Mouse (Mus musculus) liver, embryonic 18 days (tissue): ENCODE data around the gene Unc93b1. TPM values are rescaled to one million over a fixed set of nuclear protein-coding genes. Genes with fewer than 3 reads are reported as not detected.

Experiments
- polyA plus RNA-seq: library from polyadenylated mRNA; depleted of rRNA; stranded (reverse); fragments of >200 nt; gene quantifications from 2 replicates; pipeline ENCODE4 v1.2.3, GENCODE M21; 2012; rRNA removed

The Unc93b1 gene
- polyA plus RNA-seq: 56.6 and 56.7 TPM in 2 replicates

DNA sequence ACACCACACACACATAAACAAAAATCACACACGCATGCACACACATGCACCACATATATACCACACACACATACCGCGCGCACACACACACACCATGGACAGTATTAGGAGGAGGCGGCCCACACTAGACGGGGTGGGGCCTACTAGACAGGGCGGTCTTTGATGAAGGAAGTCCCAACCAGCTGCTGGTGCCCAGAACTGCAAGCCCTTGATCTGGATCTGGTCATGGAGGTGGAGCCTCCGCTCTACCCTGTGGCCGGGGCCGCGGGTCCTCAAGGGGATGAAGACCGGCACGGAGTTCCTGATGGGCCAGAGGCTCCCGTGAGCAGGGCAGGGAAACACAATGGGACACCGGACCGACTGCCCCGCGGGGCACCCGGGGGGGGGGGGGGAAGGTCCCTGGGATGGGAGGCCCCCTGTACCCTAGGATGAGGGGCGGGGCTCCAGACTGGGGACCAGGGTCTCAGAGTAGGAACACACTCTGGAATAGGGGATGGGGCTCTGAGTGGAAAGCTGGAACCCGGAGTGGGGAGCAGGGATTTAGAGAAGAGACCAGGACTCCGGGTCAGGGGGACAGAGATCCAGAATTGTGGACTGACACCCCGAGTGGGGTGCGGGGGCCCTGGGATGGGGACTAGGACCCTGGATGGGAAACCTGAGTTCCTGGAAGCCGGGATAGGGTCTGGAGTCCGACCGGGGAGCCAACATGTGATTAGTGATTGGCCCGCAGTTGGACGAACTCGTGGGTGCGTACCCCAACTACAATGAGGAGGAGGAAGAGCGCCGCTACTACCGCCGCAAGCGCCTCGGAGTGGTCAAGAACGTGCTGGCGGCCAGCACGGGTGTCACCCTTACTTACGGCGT is at the start of gene Unc93b1:
Gene Unc93b1, plus strand, starts transcription at position 155 of the 864 bp plus-strand sequence.

DNA sequence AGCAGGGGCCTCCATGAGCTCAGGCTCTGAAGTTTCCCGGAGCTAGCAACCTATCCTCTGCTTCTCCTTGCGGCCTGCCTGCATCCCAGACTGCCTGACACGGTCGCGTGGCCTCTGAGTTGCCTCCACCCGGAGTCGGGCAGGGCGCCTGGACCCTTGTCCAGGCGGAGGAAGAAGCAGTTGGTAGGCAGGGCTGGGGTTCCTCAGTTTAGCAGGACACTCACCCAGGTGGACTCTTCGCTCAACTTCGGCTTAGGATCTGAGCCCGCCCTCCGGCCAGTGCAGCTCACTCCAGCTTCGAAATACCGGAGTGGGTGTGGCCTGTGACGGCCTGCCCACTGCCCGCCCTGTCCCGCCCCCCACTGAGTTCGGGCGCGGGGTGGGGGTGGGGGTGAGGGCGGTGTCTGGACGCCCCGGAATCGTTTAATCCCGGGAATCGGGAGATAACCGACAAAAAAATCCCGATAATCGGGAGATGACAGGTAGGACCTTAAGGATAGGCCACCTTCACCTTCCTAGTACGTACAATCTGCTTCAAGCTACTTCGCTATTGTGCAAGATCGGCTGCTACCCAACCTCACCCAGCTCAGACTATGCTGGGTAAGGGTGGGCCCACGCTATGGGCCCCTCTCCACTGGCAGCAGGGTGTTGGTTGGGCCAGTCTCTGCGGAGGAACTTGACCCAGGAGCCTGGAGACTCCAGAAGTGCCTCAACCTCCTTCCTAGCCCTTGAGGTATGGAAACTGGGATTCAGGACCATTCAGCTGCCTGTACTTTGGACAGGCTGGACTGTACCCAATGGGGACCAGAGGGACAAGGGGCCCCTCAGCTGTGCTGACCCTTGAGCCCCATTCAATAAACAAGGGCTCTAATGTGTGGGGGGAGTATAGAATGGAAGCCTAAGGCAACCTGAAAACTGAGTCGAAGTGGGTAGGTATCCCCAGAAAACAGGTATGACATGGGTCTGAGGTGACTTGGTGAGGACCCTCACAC is 27.9 kb upstream of the Unc93b1 start, which contains the start of gene Tcirg1:
Gene Tcirg1, minus strand, starts transcription at position 339 of the 992 bp plus-strand sequence.

DNA sequence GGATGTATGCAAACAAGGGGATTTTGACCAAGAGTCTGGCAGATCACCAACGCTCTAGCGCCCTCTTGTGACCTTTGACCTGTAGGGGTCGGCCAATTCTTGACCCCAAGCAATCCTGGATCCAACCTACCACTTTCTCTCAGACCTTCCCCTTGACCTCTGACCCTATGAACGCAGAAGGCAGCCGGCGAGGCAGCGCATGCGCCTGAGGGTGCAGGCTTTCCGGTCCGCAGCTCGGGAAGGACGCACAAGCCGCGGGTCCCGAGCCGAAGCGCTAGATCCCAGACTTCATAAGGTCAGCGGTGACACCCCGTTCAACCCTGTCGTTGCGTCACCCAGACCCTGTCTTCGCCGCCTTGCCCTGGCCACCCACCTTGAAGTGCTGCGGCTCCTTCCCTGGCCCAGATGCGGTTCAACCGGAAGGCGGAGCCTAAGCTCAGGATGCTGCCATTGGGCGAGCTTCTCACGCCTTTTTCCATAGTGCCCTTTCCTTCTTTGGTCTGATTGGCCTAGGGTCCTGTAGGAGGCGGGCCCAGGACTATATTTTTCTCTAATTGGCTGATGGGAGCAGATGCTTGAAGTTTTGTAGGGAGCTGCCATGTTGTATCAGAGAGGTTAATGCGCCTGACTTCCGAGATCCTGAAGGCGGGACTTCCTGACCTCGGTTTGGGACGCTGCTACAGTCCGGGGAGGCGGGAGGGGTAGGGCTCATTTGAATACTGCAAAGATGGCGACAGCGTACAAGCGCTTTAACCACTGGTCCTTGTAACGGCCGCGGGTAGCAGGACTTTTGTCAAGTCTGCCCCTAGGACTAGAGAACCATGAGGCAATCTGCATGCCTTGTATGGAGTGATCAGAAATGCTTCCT is 22.4 kb upstream of the Unc93b1 start, which contains the start of gene Ndufs8:
Gene Ndufs8, minus strand, starts transcription at position 438 of the 868 bp plus-strand sequence.

DNA sequence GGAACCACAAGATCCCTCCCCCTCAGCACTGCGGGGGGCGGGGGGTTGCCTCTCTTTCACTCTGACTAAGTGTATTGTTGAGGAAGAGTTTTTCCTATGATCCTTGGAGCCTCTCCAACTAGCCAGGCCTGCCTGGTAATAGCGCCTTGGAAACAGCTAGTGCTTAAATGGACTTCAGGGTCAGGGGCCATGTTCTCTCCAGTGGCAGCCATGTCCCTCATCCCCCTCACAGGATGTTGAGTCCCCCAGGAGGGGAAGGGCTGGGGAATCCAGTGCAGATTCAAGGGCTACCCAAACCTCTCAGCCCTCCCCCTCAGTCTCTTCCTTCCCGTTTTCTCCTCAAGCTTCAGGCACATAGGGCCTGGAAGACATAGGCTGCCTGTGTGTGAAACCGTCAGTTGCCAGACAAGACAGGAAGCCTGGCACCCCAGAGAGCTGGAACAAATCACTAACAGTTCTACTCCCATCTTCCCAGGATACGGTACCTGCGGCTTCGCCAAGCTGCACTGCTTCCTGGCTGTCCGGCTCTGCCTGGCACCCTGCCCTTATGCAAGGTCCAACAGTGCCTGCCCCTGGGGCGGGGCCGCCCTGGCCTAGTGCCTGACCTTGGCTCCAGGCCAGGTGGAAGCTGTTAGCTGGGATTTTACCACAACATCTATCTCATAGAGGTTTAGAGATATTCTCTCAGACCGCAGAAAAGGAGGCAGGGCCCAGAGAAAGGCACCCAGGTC is 5.6 kb upstream of the Unc93b1 start, which contains the start of gene Aldh3b1:
Gene Aldh3b1, minus strand, starts transcription at position 598 of the 731 bp plus-strand sequence.

DNA sequence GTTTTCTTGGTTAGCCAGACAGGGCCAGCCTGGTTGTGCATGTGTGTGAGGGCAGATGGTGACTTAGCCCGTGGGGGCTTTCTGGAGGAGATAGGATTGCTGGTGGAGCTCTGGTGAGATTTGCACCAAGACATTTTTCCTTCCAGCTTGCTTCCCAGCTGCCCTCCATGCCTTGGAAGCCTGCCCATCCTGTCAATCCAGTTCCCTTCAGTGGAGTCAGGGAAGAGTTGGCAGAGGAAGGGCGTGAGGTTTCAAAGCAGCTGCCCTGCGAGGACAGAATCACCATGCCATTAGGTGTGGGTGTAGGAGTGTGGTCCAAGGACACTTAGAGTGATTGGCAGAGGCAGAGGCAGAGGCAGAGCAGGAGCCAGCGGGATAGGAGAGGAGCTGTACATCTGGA is 23.5 kb downstream of the Unc93b1 start, which contains the start of gene Aldh3b3:
Gene Aldh3b3, plus strand, starts transcription at position 176 of the 400 bp plus-strand sequence.

GRCm38 (mm10) chr19:3972229-3972628 is 37.2 kb downstream of the Unc93b1 start, which contains the start of gene Aldh3b2:
Aldh3b2 (plus strand) TSS chr19:3972328.

GRCm38 (mm10) chr19:3986334-3986733 is 51.3 kb downstream of the Unc93b1 start, which contains the start of gene Acy3:
Acy3 (plus strand) TSS chr19:3986570.

GRCm38 (mm10) chr19:3992416-3992815 is 57.4 kb downstream of the Unc93b1 start, which contains the start of gene Tbx10:
Tbx10 (plus strand) TSS chr19:3992752.

Other genes with a start within 250 kb of the Unc93b1 start
- gene Lrp5, start 248.6 kb upstream of the Unc93b1 start, polyA plus RNA-seq: 8.4 and 11.5 TPM in 2 replicates
- gene 1810055G02Rik, start 226.9 kb upstream of the Unc93b1 start, polyA plus RNA-seq: 27.1 and 30.3 TPM in 2 replicates
- 7.2 and 7.8 TPM in 2 replicates for gene Kmt5b, start 167.8 kb upstream of the Unc93b1 start, polyA plus RNA-seq
- gene Chka, start 83.4 kb upstream of the Unc93b1 start, polyA plus RNA-seq: 36.1 and 46.3 TPM in 2 replicates
- 87.5 and 103 TPM in 2 replicates for gene Tcirg1, start 28.1 kb upstream of the Unc93b1 start, polyA plus RNA-seq
- gene Ndufs8, start 22.4 kb upstream of the Unc93b1 start, polyA plus RNA-seq: 113 and 118 TPM in 2 replicates
- 9.4 and 9.6 TPM in 2 replicates for gene Aldh3b1, start 5.4 kb upstream of the Unc93b1 start, polyA plus RNA-seq
- 0.14 and 0.28 TPM in 2 replicates for gene Aldh3b3, start 23.5 kb downstream of the Unc93b1 start, polyA plus RNA-seq
- gene Aldh3b2, start 37.1 kb downstream of the Unc93b1 start, polyA plus RNA-seq: 0.11 and 0.17 TPM in 2 replicates
- 11.6 and 14.0 TPM in 2 replicates for gene Acy3, start 51.4 kb downstream of the Unc93b1 start, polyA plus RNA-seq
- gene Tbx10, start 57.6 kb downstream of the Unc93b1 start, polyA plus RNA-seq: not detected in 2 replicates
- gene Nudt8, start 65.4 kb downstream of the Unc93b1 start, polyA plus RNA-seq: 2.2 and 2.5 TPM in 2 replicates
- gene Gm49405, start 65.4 kb downstream of the Unc93b1 start, polyA plus RNA-seq: 0.61 and 0.75 TPM in 2 replicates
- 1.7 and 2.2 TPM in 2 replicates for gene Doc2g, start 68.1 kb downstream of the Unc93b1 start, polyA plus RNA-seq
- 80.0 and 84.9 TPM in 2 replicates for gene Ndufv1, start 77.6 kb downstream of the Unc93b1 start, polyA plus RNA-seq
- gene Gstp1, start 102.8 kb downstream of the Unc93b1 start, polyA plus RNA-seq: 320 and 356 TPM in 2 replicates
- gene Gstp2, start 110.8 kb downstream of the Unc93b1 start, polyA plus RNA-seq: 5.6 and 7.9 TPM in 2 replicates
- gene Gstp3, start 124.4 kb downstream of the Unc93b1 start, polyA plus RNA-seq: 225 and 276 TPM in 2 replicates
- gene Cabp2, start 146.4 kb downstream of the Unc93b1 start, polyA plus RNA-seq: 0.32 and 0.84 TPM in 2 replicates
- 72.2 and 73.8 TPM in 2 replicates for gene Cdk2ap2, start 162.0 kb downstream of the Unc93b1 start, polyA plus RNA-seq
- 13.3 and 16.3 TPM in 2 replicates for gene Pitpnm1, start 164.8 kb downstream of the Unc93b1 start, polyA plus RNA-seq
- 35.5 and 43.9 TPM in 2 replicates for gene Aip, start 190.7 kb downstream of the Unc93b1 start, polyA plus RNA-seq
- gene Gpr152, start 204.6 kb downstream of the Unc93b1 start, polyA plus RNA-seq: not detected in 2 replicates
- 0.22 and 0.31 TPM in 2 replicates for gene Cabp4, start 208.8 kb downstream of the Unc93b1 start, polyA plus RNA-seq
- gene Coro1b, start 213.4 kb downstream of the Unc93b1 start, polyA plus RNA-seq: 80.4 and 82.0 TPM in 2 replicates
- gene Ptprcap, start 218.4 kb downstream of the Unc93b1 start, polyA plus RNA-seq: 21.9 and 27.1 TPM in 2 replicates
- 14.6 and 16.1 TPM in 2 replicates for gene Rps6kb2, start 228.2 kb downstream of the Unc93b1 start, polyA plus RNA-seq
- gene Carns1, start 240.3 kb downstream of the Unc93b1 start, polyA plus RNA-seq: 2.3 and 2.4 TPM in 2 replicates